Mouse (Mus musculus): Measurements from ENCODE around the gene Zbtb5.
"Not testable (repeated sequence)": the region's sequence is repeated elsewhere in the genome, so short reads cannot be mapped to it uniquely, and the experiment has no call there.

Gene Zbtb5

DNA sequence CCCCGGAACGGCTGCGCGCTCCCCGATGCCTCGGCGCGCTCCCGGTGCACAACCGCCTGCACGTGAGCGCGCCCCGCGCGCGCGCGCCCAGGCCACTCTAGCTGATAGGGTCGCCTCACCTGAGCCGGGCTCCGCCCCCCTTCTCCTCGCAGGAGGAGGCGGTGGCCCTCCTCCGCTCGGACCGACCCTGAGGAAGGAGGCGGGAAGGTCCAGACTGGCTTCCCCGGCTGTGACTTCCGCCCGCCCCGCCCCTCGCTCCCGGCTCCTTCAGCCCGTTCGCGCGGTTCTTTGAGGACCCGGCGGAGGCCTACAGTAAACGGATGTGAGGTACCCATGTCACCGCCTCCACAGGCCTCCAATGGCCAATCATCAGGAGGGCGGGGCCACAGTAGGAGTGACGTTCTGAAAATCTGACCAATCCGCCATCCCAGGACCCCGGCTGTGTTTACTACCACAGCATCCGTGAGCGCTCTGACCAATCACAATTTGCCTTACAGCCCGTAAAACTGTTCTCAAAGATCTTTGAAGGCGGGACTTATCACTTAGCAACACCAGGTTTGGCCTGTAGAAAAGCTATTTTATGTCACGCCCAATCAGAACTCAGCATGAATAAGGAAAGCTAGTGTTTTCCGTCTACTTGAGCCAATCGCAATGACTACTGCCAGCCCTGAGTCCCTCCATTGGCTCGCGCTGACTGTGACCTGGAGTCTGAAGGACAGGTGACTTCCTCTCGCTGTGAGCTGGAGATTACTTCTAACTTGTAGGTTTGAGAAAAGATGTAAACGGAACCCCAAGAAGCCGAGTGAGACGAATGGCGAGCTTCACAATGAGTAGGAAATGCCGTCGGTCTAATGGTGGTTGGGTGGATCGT, at the start of gene Zbtb5:
Zbtb5 (minus strand) TSS at position 308 of the 871 bp plus-strand sequence.
- peak; percentile 100 for DNase-seq (ENCODE audit: low read depth, low spot score)

DNA sequence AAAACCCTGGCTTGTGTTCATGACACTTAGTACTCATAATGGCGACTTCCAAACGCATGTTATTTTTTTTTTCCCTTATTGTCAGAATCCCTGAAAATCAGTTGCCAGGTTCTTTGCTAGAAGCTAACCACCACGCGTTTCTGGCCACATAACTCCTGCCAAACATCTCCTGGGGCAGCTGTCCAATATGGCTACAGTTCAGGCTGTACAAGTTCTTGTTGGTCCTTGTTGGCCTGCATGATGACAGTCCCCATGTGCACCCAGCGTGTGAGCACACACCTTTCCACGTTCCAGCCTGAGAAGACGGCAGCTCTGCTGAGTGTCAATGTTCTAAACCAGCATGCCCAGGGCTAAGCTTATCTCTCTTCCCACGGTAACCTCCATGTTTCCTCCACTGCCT, 43.2 kb upstream of the Zbtb5 start:
- peak; percentile 57 for DNase-seq (ENCODE audit: low read depth, low spot score)

DNA sequence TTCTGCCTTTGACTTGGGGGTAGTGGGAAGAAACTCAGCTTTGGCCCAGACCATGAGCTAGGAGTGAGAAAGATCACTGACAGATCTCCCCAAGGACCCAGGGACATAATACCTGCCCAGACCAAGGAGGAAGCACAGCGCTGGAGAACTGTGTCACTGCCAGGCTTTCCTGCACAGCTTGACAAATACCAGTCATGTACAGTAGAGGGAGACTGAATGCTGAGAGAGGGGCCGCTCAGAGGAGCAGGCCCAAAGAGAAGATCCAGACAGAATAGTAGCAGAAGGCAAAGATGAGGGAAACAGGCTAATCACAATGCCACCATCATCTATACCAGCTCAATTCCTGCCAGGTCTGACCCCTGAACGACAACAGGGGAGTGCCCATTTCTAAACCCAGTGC, 42.6 kb upstream of the Zbtb5 start:
- peak; percentile 38 for DNase-seq (ENCODE audit: low read depth, low spot score)

DNA sequence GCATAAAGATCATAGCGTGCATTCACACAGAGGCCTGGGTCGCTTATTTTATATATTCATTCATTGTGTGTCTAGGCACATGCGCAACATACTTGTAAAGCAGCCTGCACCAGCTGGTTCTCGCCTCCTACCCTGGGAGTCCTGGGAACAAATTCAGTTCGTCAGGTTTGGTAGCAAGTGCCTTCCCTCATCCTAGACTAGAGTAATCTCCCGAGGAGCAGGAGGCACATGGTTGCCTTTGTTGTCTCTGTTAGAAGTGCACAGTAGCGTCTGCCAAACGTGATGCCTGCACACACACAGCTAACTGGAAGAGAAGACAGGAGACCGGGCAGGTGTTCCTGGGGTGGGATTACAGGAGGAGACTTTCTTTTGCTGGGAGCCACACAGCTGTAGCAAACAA, 35.7 kb upstream of the Zbtb5 start:
- peak; percentile 76 for DNase-seq (ENCODE audit: low read depth, low spot score)

DNA sequence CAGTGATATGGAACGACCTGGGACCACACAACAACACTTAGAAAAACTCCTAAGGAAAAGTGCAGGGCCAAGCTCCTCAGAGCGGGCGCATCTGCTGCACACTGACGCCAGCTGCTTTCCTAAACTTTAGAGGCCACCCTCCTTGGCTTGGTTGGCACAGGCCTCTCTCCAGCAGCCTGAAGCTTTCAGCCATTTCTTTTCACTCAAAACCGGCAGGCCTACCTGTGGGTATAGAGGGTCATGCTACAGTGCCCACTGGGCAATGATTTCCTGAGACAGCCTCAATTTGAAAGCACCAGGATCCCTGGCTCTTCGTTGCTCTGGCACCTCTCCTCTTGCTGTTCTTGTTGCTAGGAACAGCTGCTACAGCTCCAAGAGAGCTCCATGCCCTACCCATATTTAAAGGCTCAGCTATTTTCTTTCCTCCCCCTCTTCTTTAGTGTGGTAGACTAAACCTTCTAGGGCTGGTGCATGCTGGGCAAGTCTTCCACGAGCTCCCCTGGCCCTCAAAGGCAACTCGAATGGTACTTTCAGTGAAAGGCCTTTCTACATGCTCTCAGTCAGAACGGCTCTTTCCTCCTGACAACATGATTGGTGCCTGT, 35.2 kb upstream of the Zbtb5 start:
- DNase-seq (ENCODE audit: low read depth, low spot score), result peak; percentile 67

DNA sequence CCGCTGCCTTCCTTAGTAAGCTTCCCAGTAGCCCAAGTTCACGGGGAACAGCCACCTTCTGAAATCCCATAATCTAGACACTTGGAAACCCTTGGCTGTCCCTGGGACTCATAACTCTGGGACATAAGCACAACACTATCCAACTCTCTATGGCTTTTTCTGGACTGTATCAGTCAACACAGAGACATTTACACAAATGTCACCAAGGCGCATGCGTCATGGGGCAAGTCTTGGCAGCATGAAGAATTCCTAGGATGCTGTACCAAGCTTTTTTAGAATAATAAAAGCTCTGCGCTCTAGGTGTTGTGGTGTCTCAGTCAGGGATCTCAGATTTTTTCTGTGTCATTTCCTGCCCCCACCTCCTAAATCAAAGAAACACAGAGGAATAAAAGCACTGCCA, 34.5 kb upstream of the Zbtb5 start:
- DNase-seq (ENCODE audit: low read depth, low spot score), result peak; percentile 32

DNA sequence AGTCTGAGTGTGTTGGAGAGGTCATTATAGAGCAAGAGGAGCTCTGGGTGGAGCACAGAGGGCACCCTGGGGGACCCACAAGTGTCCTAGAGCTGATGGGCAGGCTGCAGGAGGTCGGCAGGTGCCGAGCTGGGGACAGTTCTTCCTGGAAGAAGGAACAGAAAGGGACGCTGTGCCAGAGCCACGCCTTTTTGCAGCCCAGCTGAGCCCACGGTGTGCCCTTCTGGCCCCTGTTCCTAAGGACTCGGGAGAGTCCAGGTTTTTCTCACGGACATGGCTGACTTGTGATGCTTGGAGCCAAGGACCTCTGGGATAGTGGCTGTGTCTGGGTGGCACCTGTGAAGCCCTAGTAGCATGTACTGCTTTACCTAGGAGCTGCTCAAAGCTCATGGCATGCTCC, 28.6 kb upstream of the Zbtb5 start:
- DNase-seq (ENCODE audit: low read depth, low spot score), result no peak

DNA sequence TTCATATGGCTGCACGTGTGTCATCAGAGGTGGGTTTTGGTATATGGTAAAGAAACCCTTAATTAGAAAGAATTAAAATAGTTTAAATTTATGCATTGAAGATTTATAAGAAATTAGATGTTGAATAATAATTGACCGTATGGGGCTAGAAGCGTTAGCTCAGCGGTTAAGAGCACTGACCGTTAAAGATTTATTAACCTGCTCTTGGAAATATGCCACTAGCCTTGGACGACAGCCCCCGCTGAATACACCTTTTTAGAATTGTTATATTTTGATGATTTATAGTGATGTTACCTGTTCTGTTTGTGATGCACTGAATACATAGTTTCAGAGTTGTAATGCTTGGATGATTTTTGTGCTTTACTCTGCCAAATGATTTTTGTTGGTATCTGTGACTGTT, 27.3 kb upstream of the Zbtb5 start:
- not testable (repeated sequence) for DNase-seq (ENCODE audit: low read depth, low spot score)

DNA sequence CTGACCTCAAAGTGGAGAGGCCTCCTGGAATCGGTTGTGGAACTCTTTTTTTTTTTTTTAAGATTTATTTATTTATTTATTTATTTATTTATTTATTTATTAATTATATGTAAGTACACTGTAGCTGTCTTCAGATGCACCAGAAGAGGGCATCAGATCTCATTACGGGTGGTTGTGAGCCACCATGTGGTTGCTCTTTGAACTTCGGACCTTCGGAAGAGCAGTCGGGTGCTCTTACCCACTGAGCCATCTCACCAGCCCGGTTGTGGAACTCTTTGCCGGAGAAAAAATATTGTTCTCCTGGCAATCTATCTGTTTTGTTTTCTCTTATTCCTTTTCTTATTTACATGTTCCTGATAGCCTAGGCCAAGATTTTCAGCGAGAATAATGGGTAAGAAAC, 26.7 kb upstream of the Zbtb5 start:
- DNase-seq (ENCODE audit: low read depth, low spot score), result peak; percentile 27

DNA sequence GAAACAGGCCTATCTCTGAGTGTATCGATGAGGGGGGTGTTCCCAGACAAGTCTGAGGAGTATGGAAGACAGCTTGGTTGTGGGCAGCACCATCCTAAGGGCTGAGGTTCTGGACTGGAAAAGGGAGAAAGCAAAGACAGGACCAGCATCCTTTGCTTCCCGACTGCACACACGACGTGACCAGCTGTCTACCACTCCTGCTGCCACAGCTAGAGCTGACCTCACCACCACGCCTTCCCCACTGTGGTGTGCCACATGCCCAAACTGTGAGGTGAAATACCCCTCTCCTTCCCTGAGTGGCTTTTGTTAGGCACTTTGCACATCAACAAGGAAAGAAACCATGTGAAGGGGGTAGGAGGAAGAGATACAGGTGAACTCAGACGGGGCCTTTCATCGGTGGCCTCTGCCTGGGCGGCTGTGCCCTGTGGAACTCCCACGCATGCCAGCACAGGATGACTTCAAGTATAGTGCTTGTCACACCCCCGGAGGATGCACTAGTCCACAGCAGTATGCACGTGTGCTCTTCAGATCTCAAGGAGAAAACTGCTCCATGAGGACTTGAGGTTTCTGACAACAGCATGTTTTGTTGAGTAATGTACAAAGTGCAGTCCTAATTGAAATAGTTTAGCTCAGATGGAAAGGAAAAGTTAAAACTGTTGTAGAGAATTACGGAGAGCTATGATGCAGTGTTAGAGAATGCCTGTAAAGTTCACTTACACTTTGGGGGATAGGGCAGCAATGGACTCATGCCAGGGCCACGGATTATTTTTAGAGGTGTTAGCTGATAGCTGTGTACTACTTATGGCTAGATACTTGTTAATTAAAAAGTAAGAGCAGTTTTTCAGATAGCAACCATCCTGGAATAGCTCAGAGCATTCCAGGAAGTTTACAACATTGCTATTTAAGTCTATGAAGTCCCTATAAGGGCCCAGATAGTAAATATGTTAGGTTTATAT, 25.5 kb upstream of the Zbtb5 start:
- DNase-seq (ENCODE audit: low read depth, low spot score), result no peak

DNA sequence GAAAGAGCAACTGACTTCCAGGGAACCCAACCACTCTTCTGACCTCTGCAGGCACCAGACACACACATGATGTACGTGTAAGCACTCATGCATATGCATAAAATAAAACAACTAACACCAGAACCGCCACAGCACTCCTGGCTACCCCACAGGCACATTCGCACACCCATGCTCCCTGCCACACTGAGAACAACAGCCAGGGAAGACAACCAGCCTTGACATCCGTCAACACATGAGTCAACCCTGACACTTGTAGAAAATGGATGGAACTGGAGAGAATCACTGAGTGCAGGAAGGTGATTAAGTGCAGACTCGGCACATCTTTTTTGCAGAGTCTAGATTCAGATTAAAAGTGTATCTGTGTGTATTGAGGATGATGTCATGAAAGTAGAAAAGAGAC, 24.4 kb upstream of the Zbtb5 start:
- no peak for DNase-seq (ENCODE audit: low read depth, low spot score)

DNA sequence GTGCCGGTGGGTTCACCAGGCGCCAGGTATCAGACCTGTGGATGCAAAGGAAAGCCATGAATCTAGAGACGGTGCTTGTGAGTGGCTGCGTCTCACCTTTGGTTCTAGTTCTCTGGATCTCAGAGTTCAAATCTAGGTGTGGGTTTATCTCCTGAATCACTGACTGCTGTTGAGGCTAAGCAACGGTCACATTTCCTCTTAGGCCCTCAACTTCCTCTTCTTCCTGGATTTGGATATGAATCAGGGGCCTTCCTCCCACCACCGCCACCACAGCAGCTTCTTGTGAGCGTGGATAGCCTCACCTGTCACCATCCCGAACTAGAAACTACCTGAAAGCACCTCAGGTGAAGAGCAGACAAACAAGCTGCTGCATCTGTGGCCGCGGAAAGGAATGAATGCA, 23.8 kb upstream of the Zbtb5 start:
- DNase-seq (ENCODE audit: low read depth, low spot score), result no peak

DNA sequence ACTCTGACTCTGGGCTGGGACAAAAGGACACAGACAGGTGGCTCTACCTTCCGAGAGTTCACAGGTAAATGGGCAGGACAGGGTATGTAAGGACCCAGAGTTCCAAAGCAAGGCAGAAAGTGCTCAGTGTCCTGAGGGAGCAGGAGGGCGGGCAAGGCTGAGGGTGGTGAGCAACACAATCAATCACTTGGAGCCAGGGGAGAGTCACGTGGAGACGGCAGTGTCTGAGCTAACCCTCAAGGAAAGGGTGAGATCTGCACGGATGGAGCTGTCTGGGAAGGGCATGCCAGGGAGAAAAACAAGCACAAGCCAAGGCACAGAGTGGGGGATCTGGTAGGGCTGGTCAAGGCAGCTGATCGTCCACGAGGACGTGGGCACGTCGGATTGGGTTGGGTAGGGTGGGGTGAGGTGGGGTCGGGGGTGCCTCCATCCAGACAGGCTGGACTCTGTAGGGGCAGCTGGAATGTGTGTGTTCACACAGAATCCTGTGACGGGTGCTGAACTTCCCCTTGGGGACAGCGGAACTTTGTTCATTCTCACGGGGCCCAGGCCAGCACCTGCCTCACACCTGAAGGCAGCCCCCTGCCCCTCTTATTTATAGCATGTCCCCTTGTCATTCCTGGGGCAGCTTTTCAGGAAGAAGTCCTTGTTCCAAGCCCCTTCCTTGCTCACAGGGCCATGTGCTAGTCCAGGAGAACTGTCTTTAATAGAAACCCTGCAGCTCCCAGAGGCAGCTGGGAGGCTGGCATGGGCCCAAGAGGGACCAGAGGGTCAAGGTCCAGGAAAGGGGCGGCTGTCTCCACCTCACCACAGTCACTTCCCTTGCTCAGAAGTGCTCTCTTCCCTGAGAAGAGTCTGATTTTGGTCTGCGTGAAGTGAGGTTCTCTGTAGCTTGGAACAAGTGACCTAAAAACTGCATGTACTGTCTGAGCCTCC, 22.7 kb upstream of the Zbtb5 start:
- DNase-seq (ENCODE audit: low read depth, low spot score), result no peak

DNA sequence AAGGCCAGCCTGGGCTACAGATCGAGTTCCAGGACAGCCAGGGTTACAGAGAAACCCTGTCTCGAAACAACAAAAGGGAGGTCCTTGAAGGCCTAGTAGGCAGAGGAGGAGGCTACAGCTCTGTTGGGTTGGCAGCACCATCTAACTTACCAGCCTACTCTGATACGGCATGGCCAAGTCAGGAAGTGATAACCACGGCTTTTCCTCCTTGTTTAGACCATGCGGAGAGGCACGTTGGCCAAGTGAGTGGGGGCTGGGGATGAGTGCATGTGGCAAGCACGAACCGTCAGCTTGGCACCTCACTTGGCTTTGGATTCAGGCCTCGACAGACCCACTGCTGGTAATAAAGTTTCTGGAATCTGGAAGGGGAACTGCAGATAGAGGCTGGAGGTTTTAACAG, 20.4 kb upstream of the Zbtb5 start:
- DNase-seq (ENCODE audit: low read depth, low spot score), result no peak

DNA sequence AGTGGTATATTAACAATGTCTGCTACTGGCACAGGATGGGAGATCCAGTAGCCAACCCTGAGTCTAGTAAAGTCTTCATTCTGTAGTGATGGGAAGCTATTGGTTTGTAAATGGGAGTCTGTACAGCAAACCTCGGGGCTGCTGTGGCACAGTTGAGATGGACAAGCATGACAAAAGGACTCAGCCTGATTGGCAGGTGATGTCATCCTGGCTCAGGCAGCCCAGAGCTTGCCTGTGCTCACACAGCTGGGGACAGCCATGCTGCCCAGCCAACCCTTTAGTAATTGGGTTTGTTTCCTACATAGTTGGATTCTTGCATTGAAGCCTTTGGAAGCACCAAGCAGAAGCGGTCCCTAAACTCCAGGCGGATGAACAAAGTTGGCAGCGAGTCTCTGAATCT, 14.2 kb upstream of the Zbtb5 start:
- DNase-seq (ENCODE audit: low read depth, low spot score), result no peak

DNA sequence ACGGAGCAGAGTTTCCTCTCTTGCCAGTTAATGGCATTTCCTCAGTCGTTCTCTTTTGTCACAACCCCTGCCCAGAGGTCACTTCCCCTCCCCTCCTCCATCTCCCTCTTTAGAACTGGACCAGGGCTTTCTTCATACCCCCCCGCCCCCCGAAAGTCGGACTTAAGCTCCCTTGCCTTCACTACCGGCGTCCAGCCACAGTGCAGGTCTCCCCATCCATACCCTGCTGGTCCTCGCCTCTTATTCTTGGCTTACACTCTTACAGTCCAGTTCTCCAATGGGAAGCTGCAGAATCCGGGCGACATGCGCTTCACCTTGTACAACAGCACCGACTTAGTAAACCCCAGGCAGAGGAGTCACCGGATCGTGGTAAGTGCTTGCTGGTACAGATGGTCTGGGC, 6.8 kb upstream of the Zbtb5 start:
- no peak for DNase-seq (ENCODE audit: low read depth, low spot score)

DNA sequence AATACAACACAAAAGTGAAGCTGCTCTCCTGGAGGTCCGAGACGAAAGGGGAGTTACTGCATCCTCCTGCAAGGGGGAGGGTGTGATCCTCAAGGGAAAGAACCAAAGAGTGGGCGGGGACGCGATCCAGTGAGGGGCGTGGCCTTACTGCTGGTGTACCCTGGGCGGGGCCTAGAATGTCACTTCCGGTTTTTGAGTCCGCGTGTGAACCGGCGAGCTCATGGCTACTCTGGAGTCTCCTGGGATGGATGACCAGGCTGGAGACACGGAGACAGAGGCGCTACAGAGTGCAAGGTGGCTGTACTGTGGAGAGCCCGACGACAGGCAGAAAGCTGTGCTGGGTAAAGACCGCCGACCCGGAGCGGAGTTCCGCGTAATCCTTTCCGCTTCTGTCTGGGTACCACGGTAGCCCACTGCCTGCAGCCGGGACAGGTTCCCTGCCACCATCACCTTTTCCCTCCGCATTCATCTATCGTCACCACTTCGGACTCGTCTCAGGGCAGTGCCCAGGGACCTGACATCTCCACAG, 6.3 kb upstream of the Zbtb5 start, which contains the start of gene Polr1e:
Polr1e (plus strand) TSS at position 132 of the 529 bp plus-strand sequence.
- DNase-seq (ENCODE audit: low read depth, low spot score), result peak; percentile 93

DNA sequence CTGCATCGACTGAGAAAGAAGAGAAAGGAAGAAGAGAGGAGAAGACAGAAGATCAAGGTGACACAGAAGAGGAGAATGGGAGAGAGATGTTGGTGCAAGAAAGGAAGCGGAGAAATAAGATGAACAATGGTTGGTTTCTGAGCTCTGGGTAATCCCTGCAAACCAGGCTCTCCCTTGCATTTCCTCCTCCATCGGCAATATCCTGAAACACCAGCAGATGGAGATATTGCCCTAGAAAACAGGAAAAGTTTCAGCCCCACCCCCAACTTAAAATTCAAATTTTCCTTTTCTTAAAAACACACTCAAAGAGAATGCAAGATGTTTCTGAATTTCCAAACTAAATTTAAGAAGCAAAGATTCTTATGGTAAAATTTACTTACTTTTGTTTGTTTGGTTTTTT, 3.4 kb upstream of the Zbtb5 start:
- DNase-seq (ENCODE audit: low read depth, low spot score), result peak; percentile 81

DNA sequence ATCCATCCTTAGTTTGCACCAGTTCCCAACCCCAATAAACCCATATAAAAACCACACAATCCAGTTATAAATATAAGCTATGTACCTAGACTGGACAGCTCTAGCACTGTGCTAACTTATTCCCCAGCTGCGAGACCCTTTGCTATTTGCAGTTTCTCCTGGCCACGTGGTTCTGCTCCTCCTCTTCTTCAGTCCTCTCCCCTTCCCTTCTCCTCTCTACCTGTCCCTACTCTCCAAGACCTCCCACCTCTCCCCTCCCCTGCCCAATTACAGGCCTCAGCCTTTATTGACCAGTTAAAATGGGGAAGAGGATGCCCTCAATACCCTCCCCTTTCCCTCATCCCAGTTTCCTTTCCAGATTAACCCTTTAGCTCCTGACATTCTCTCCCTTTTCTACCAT, 1.3 kb upstream of the Zbtb5 start:
- DNase-seq (ENCODE audit: low read depth, low spot score), result no peak

DNA sequence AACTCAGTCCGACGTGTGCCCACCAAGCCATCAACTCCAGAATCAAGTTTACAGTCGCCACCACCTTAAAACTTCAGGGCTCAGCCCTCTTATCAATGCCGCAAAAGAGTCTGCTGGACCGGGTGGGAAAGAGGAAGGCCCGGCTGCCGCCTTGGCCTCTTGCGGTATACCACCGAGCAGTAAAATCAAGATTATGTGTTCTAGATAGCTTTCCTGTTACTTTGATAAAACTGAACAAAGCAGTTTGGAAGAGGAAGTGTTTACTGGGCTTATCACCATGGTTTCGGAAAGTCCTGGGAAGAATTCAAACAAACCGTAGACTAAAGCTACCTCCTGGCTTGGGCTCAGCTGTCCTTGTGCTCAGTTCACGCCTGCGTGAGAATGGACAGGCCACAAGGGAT, 819 bp upstream of the Zbtb5 start:
- no peak for DNase-seq (ENCODE audit: low read depth, low spot score)

Measured in brain, adult 2 months (tissue).